Mouse (Mus musculus) megakaryocyte-erythroid progenitor cell, adult 5-6 weeks (primary cell): ENCODE measurements around the gene Kcnj3. TPM values are rescaled to one million over a fixed set of nuclear protein-coding genes. Genes with fewer than 3 reads are reported as not detected.

Source experiments
- ATAC-seq: replicated peaks from 2 replicates; pipeline ENCODE4 v1.8.0; 2016; ENCODE audit warnings: mild to moderate bottlenecking, inconsistent platforms; ENCODE audit not compliant: severe bottlenecking, poor library complexity, low FRiP score, low TSS enrichment
- total RNA-seq, 2 experiments: library from RNA; stranded (forward) in 1 of 2; stranded (reverse) in 1 of 2; fragments of 200-1000, 215-1000 nt in 1 of 2; fragments of >200 nt in 1 of 2; fragmentation: Nextera tagmentation in 1 of 2; gene quantifications; 2 replicates each; pipeline ENCODE4 v1.2.3; 2014 to 2017

The Kcnj3 gene
- total RNA-seq, 2 experiments from 2014 or later: not detected

GRCm38 (mm10) chr2:55503390-55504176 is 67.8 kb downstream of the Kcnj3 start:
- no peak for ATAC-seq

GRCm38 (mm10) chr2:55505712-55506111 is 69.9 kb downstream of the Kcnj3 start:
- ATAC-seq: no peak

DNA sequence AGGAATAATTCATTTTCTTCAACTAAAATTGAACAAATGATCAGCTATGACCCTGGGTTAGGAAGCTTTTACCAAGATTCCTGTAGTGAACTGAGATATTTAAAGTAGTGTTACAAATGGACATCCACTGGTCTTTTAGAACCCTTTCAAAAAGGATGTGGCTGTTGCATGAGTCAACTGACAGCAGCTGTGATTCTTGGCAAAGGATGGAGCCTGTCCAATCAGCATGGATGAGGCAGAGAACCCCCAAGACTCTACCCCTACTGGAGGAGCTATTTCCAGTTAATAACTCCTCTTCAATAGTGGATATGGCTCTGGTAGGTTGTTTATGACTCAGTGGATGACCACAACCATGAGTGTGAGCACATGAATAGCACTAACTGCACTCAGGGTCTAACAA is 81.5 kb downstream of the Kcnj3 start:
- ATAC-seq: no peak

GRCm38 (mm10) chr2:55532738-55533491 is 97.1 kb downstream of the Kcnj3 start:
- ATAC-seq: no peak

DNA sequence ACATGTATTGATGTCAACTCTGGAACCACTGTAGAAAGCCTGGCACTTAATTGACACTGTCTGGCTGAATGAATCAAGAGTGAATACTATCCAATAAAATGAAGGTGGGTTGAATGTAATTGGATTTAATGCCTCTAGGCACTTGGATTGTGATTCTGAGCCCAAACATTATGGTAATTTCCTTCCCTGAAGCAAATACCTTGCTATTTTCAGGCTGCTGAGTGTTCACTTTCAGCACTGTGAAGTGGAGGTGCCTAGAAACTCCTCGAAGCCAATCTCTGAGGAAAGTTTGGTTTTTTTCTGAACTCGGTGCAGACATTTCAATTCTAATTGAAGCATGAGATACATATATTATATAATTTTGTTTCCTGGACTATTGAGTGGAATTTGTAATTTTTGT is 99.2 kb downstream of the Kcnj3 start:
- no peak for ATAC-seq

GRCm38 (mm10) chr2:55535482-55535881 is 99.7 kb downstream of the Kcnj3 start:
- no peak for ATAC-seq

DNA sequence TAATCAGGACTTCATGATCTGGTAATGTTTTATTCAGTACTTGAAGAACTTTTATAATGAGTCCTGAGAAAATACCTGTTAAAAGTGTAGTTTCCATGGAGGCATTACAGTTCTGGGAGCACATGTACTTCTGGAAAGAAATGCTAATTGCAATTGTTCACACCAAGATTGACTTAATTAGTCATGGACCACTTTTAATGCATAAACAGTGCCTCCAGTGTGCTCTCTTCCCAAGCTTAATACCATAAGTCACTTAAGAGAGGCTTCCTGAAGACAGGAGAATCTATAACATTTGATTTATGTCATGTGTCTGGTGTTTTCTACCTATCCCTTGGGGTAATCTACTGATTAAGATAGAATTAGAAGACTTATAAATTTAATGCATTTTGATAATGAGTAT is 111.8 kb downstream of the Kcnj3 start:
- no peak for ATAC-seq

- ATAC-seq: no peak
Observed at GRCm38 (mm10) chr2:55558368-55558985, 122.7 kb downstream of the Kcnj3 start.

DNA sequence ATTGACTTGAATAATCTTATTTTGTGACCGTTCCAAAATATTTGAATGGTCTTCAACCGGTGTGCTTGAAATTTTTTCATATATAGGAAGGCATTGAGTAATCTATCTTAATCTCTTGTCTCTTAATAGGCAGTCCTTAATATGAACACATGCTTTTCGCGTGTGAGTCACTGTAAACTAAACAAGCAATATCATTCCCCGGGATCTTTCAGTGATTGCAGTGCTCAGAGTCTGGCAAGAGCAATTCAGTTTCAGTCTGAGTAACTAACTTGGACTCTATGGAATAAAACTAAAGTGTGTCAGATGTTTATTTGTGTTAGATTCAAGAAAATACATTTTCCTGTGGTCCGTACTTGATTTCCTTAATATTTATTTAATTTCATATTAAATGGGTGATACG is 133.5 kb downstream of the Kcnj3 start:
- ATAC-seq: no peak

DNA sequence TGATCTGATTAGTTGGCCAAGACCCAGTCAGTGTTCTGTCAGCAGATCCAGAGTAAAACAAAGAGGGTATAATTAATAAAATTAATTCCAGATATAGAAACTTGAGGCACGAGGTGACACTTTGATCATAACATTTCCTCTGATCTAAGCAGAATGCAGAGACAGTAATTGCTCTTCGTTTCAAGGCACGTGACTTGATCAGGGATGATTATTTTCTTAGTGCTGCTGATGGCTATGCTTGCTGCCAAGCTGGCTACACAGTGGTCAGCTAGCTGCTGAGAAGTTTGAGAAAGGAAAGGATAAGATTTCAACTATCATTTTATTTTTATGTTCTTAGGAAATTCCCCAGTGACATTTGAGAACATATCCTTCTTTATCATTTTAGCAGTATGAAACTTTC is 135.7 kb downstream of the Kcnj3 start:
- no peak for ATAC-seq

DNA sequence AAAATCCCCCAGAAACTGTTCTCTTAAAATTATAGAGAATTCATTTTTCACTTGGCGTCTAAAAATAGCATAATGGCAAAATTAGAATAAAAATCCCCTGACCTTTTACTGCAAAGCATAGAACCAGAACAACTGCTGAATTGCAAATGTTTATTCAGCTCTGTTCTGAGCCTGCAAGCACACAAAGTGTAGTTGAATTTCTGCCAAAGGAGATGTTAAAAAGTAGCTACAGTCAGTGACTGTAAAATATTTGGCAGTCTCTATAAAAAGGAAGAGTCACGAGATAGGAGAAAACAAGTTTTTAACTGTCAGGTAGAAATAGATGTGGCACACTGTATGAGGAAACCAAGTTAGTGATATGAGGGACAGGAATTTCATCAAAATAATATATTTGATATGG is 144.5 kb downstream of the Kcnj3 start:
- ATAC-seq: no peak

GRCm38 (mm10) chr2:55591226-55591988 is 155.6 kb downstream of the Kcnj3 start:
- no peak for ATAC-seq
